ENCODE assay signal across 8 mouse cellular contexts in the genomic region with DNA sequence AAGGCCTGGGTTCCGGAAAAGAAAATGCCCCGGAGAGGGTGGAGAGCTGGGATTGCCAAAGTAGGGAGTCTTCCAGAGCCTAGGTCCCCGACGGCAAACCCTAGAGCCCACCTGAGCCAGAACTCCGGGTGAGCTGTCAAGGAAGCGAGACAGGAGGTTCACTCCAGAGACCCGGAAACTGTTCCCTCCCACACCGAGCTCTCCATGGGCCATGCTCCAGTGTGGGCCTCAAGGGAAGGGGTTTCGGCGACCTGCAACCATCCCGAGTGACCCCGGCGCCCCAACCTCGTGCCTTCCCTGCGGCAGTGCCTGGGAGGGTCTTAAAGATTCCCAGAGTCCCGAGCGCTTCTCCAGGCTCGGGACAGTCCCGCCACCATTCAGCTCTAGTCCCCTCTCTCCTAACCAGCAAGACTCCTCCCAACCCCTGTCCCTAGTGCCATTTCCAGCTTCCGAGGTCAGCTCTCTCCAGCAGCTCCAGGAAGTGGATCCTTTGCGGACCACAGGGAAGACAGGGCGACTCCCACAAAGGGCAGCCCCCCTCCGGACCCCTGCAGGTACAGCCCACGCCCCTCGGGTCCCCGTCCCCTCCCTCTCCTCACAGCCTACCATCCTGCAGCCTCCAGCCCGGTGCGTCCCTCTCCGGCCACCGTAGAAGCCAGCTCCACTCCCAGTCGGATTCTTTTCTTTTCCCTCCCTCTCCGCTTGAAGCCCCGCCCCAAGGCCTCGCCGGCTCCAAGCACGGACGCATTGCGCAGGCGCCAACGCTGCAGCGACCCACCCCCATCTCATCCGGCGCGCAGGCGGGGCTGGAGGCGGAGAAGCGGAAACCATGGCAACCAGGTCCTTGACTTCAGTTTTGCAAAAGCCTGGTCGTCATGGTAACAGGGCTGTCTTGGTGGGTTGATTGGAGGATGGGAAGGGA. TPM values are rescaled to one million over a fixed set of nuclear protein-coding genes. Genes with fewer than 3 reads are reported as not detected.
DNase-seq lines count a peak whose midpoint lies in the region; ATAC-seq and TF ChIP-seq lines count a peak whose summit lies in the region.

A gene (minus strand): TSS at position 734 of the 922 bp plus-strand sequence.

- peak within 1 kb of the TSS; percentile 78 for H3K9ac ChIP-seq in CH12.LX (ENCODE audit: insufficient read depth, low read depth)
- peak within 1 kb of the TSS; percentile 81 for H3K9ac ChIP-seq in forebrain, embryonic 11.5 days (ENCODE audit: low read length)
- H3K9ac ChIP-seq in heart, embryonic 16.5 days (ENCODE audit: low read length): peak within 1 kb of the TSS; percentile 85
- H3K9ac ChIP-seq in liver, embryonic 15.5 days: peak within 1 kb of the TSS; percentile 77
- H3K9ac ChIP-seq in neural tube, embryonic 12.5 days: peak within 1 kb of the TSS; percentile 77

- peaks cover 10 to 18% of the 10 kb centered on the region in 2 experiments for H3K4me1 ChIP-seq in CH12.LX (ENCODE audit: control insufficient read depth in 1 of 2, insufficient read depth in 2 of 2)
- peaks cover 7% of the 10 kb centered on the region; the same call in 1 of the 2 replicates for H3K4me1 ChIP-seq in forebrain, embryonic 11.5 days (replicated peaks; ENCODE audit: control insufficient read depth, insufficient read depth, low read length)
- H3K4me1 ChIP-seq in heart, embryonic 16.5 days (ENCODE audit: control insufficient read depth, insufficient read depth, low read length): peaks cover 7% of the 10 kb centered on the region
- H3K4me1 ChIP-seq in liver, embryonic 15.5 days (replicated peaks): peaks cover 21% of the 10 kb centered on the region
- H3K4me1 ChIP-seq in neural tube, embryonic 12.5 days: peaks cover 15% of the 10 kb centered on the region

- ATAC-seq in forebrain, embryonic 11.5 days (replicated peaks; ENCODE audit: low FRiP score): peak; percentile 93
- ATAC-seq in heart, embryonic 16.5 days (replicated peaks; ENCODE audit: extremely low read depth, insufficient read depth, low FRiP score): peak; percentile 93
- ATAC-seq in liver, embryonic 15.5 days (ENCODE audit: insufficient read depth): peak; percentile 83
- peak; percentile 93 for ATAC-seq in neural tube, embryonic 12.5 days (ENCODE audit: low FRiP score, low read depth)

- no peaks in the 10 kb centered on the region for H3K79me2 ChIP-seq in CH12.LX (replicated peaks; ENCODE audit: control insufficient read depth, extremely low read depth, insufficient read depth, poor library complexity, severe bottlenecking)

- in situ Hi-C loops in CH12.LX (cut with MboI; ENCODE audit: low pct_ligation_motif_present, low pct_unique_long_range_greater_than_20kb, low sequenced_read_pairs): no loop called here

- TF ChIP-seq CTCF in CH12.LX (conservative IDR thresholded peaks at IDR 0.05 in 1 of 2, IDR thresholded peaks at IDR 0.05 in 1 of 2; ENCODE audit: low read depth in 2 of 2, low read length in 2 of 2): no peak

- WGBS in forebrain, embryonic 11.5 days: under 1% methylated on average over 48 of the region's 48 CpGs
- under 1% methylated on average over 48 of the region's 48 CpGs for WGBS in heart, embryonic 16.5 days
- WGBS in liver, embryonic 15.5 days (ENCODE audit: insufficient replicate concordance): under 1% methylated on average over 48 of the region's 48 CpGs
- WGBS in neural tube, embryonic 12.5 days: 1% methylated on average over 48 of the region's 48 CpGs

- no peak for TF ChIP-seq EP300 in CH12.LX (IDR thresholded peaks at IDR 0.05; ENCODE audit: low read length)

- H3K9me3 ChIP-seq in CH12.LX (replicated peaks; ENCODE audit: low read length): no peaks in the 10 kb centered on the region
- no peaks in the 10 kb centered on the region for H3K9me3 ChIP-seq in forebrain, embryonic 11.5 days (ENCODE audit: control insufficient read depth, low read length)
- no peaks in the 10 kb centered on the region for H3K9me3 ChIP-seq in heart, embryonic 16.5 days (replicated peaks; ENCODE audit: control insufficient read depth, low read length)
- no peaks in the 10 kb centered on the region for H3K9me3 ChIP-seq in liver, embryonic 15.5 days (replicated peaks)
- H3K9me3 ChIP-seq in neural tube, embryonic 12.5 days: no peaks in the 10 kb centered on the region

- H3K27ac ChIP-seq in CH12.LX (ENCODE audit: insufficient read depth, low read depth): no peak within 1 kb of the TSS
- peak within 1 kb of the TSS; percentile 51 for H3K27ac ChIP-seq in forebrain, embryonic 11.5 days (ENCODE audit: low read depth, low read length)
- H3K27ac ChIP-seq in heart, embryonic 16.5 days (ENCODE audit: low read length): peak within 1 kb of the TSS; percentile 70
- H3K27ac ChIP-seq in liver, embryonic 15.5 days (replicated peaks): peak within 1 kb of the TSS; percentile 61
- peak within 1 kb of the TSS; percentile 9; the same call in 1 of the 2 replicates for H3K27ac ChIP-seq in neural tube, embryonic 12.5 days

- peak within 1 kb of the TSS; percentile 85 for H3K4me2 ChIP-seq in CH12.LX (ENCODE audit: insufficient read depth, low read depth, poor library complexity, severe bottlenecking)
- peak within 1 kb of the TSS; percentile 80 for H3K4me2 ChIP-seq in forebrain, embryonic 11.5 days (ENCODE audit: low read depth, low read length, severe bottlenecking)
- H3K4me2 ChIP-seq in heart, embryonic 16.5 days (ENCODE audit: low read depth, low read length): peak within 1 kb of the TSS; percentile 65
- peak within 1 kb of the TSS; percentile 93 for H3K4me2 ChIP-seq in liver, embryonic 15.5 days
- H3K4me2 ChIP-seq in neural tube, embryonic 12.5 days (replicated peaks): peak within 1 kb of the TSS; percentile 76

- TF ChIP-seq RAD21 in CH12.LX (IDR thresholded peaks at IDR 0.05; ENCODE audit: low read depth, low read length): no peak

- H3K4me3 ChIP-seq in CH12.LX (replicated peaks in 1 of 3; ENCODE audit: low read depth in 2 of 3, low read length in 2 of 3, poor library complexity in 1 of 3): peak within 1 kb of the TSS; percentile 83 to 91 (median 90)
- peak within 1 kb of the TSS; percentile 72 for H3K4me3 ChIP-seq in forebrain, embryonic 11.5 days (ENCODE audit: low read depth, low read length)
- H3K4me3 ChIP-seq in heart, embryonic 16.5 days (ENCODE audit: low read length): peak within 1 kb of the TSS; percentile 85
- H3K4me3 ChIP-seq in liver, embryonic 15.5 days (replicated peaks): peak within 1 kb of the TSS; percentile 78
- peak within 1 kb of the TSS; percentile 67 for H3K4me3 ChIP-seq in neural tube, embryonic 12.5 days

- H3K36me3 ChIP-seq in CH12.LX (replicated peaks in 1 of 2; ENCODE audit: control insufficient read depth in 1 of 2, insufficient read depth in 1 of 2, low read length in 1 of 2): peaks cover 16 to 30% of the 10 kb centered on the region in 2 experiments
- H3K36me3 ChIP-seq in forebrain, embryonic 11.5 days (ENCODE audit: control insufficient read depth, insufficient read depth, low read length): no peaks in the 10 kb centered on the region
- peaks cover 15% of the 10 kb centered on the region for H3K36me3 ChIP-seq in heart, embryonic 16.5 days (ENCODE audit: control insufficient read depth, insufficient read depth)
- peaks cover 20% of the 10 kb centered on the region for H3K36me3 ChIP-seq in liver, embryonic 15.5 days (replicated peaks)
- peaks cover 21% of the 10 kb centered on the region for H3K36me3 ChIP-seq in neural tube, embryonic 12.5 days

- dilution Hi-C loops in CH12.LX (cut with MboI; ENCODE audit: extremely low pct_ligation_motif_present, extremely low pct_unique_long_range_greater_than_20kb, low sequenced_read_pairs): no loop called here

- DNase-seq in CH12.LX (ENCODE audit: extremely low read depth): peak; percentile 98
- peak; percentile 88 for DNase-seq in c-Kit-positive CD71-positive TER-119-negative erythroid progenitor cells, embryonic 14.5 days (ENCODE audit: low read depth)
- peak; percentile 100 for DNase-seq in forebrain, embryonic 11.5 days (ENCODE audit: low spot score)
- peak; percentile 96 to 99 for DNase-seq in kidney, postnatal 36 days
- peak; percentile 98 for DNase-seq in telencephalon, adult 2 months (ENCODE audit: low read depth, low spot score)

- peak; percentile 76 for TF ChIP-seq POLR2A in CH12.LX (IDR thresholded peaks at IDR 0.05; ENCODE audit: low read depth, low read length)

- no peaks in the 10 kb centered on the region for H3K27me3 ChIP-seq in CH12.LX (replicated peaks)
- H3K27me3 ChIP-seq in forebrain, embryonic 11.5 days (ENCODE audit: control insufficient read depth, insufficient read depth, low read length): no peaks in the 10 kb centered on the region
- H3K27me3 ChIP-seq in heart, embryonic 16.5 days (ENCODE audit: control insufficient read depth, insufficient read depth, low read length): no peaks in the 10 kb centered on the region
- H3K27me3 ChIP-seq in liver, embryonic 15.5 days: peaks cover 19% of the 10 kb centered on the region
- H3K27me3 ChIP-seq in neural tube, embryonic 12.5 days (replicated peaks): no peaks in the 10 kb centered on the region

TF ChIP-seq in CH12.LX, 34 proteins besides CTCF, POLR2A, EP300 and RAD21 (continues in another document):
- TF ChIP-seq ETS1 (conservative IDR thresholded peaks at IDR 0.05; ENCODE audit: low read depth, low read length) (no peak), SMC3 (IDR thresholded peaks at IDR 0.05; ENCODE audit: low read depth, low read length) (no peak), TBP (conservative IDR thresholded peaks at IDR 0.05; ENCODE audit: low read depth, low read length) (no peak), IRF4 (IDR thresholded peaks at IDR 0.05; ENCODE audit: low read depth, low read length) (peak; percentile 54; the same call in 1 of the 2 replicates), ZMIZ1 (IDR thresholded peaks at IDR 0.05; ENCODE audit: low read depth, low read length) (no peak), MEF2A (IDR thresholded peaks at IDR 0.05; ENCODE audit: borderline replicate concordance, low read depth, low read length) (no peak), CHD1 (IDR thresholded peaks at IDR 0.05; ENCODE audit: low read depth, low read length) (no peak), MAX (IDR thresholded peaks at IDR 0.05; ENCODE audit: low read length) (no peak; the same call in 1 of the 2 replicates), JUND (conservative IDR thresholded peaks at IDR 0.05; ENCODE audit: low read depth, low read length) (no peak), ELF1 (IDR thresholded peaks at IDR 0.05; ENCODE audit: low read depth, low read length) (peak; percentile 61; the same call in 1 of the 2 replicates), BHLHE40 (IDR thresholded peaks at IDR 0.05; ENCODE audit: low read depth, low read length) (no peak), JUN (IDR thresholded peaks at IDR 0.05; ENCODE audit: insufficient read depth, low read depth, low read length) (no peak)

RNA-seq across cellular contexts. Expression of the gene that starts here (rescaled TPM):
- total RNA-seq in CH12.LX (2012; rRNA removed) (98.8 and 113 TPM in 2 replicates), CH12.LX (2014; rRNA removed) (68.0 and 77.8 TPM in 2 replicates)
- 102 and 115 TPM in 2 replicates for polyA plus RNA-seq in CH12.LX (2012; ENCODE audit: insufficient read length, low read depth)
- polyA plus RNA-seq in forebrain, embryonic 11.5 days (2014; fragmentation: Nextera tagmentation; extraction: Ambion mirVana): 187 and 207 TPM in 2 replicates
- polyA plus RNA-seq in heart, embryonic 16.5 days (2015; fragmentation: Nextera tagmentation; extraction: Ambion mirVana): 133 and 148 TPM in 2 replicates
- 74.7 and 77.6 TPM in 2 replicates for polyA plus RNA-seq in liver, embryonic 15.5 days (2015; fragmentation: Nextera tagmentation; extraction: Ambion mirVana)
- 193 and 198 TPM in 2 replicates for polyA plus RNA-seq in neural tube, embryonic 12.5 days (2016; fragmentation: Nextera tagmentation; extraction: Ambion mirVana)
